Mouse (Mus musculus): ENCODE data around the gene Zdhhc5.

Zdhhc5 gene

DNA sequence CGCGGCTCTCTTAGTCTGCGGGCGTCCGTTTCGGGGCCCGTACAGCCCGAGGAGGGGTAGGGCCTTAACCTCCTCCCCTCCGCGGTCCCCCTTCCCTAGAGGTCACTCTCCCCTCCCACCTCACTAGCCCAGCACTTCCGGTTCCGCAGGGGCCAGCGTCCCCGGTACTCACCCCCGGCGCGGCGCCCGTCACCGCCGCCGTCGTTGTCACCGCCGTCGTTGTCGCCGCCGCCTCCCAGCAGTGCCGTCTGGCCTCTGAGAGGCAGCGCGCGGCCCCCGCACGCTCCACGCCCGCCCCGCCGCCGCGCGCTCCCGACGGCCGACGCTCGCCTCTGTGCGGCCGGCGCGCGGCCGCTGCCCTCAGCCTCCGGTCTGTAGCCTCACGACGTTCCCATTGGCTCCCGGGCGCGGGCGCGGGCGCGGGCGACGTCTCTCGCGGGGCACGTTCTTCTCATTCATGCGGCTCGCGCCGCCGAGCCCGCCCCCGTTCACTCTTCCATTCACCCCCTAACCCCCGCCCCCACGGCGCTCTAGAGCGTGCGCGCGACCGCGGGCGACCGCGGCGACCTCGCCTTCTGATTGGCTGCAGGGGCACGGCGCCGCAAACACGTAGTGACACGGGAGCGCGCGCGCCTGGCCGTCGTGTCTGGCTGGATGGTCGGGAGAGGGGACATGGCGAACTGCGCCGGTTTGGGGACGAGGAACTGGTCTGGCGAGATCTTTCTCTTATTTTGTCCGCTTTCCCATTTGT, at the start of gene Zdhhc5:
Gene Zdhhc5, minus strand, starts transcription at position 370 of the 751 bp plus-strand sequence.
- DNase-seq (ENCODE audit: low spot score), result peak; percentile 99

DNA sequence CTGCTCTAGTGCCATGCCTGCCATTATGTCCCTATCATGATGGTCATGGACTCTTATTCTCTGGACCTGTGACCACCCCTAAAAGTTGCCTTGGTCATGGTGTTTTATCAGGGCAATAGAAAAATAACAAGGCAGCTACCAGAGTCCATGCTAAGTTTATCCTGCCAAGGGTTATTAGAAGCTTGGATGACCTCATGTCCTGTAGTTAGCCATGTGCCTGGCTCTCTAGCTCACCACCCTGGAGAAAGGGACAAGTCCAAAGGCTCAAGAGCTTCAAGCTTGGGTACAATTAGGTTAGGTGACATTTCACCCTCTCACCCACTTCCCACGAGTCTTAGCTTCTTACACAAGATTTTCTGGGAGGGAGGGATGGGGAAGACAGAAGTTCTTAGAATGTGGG, 47.8 kb upstream of the Zdhhc5 start:
- no peak for DNase-seq (ENCODE audit: low spot score)

DNA sequence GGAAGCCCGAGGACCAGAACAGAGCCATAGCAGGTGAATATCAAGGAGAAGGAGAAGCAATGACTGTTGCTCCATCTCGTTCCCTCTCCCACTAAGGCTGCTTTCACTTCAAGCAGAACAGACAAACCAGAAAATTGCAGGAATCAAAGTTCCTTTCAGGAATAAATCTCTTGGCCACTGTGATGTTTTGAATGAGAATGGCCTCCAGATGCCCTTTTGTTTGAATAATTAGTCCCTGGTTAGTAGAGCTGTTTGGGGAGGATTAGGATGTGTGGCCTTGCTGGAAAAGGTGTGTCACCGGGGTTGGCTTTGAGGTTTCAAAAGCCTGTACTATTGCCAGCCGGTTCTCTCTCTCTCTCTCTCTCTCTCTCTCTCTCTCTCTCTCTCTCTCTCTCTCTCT, 47.3 kb upstream of the Zdhhc5 start:
- no peak for DNase-seq (ENCODE audit: low spot score)

DNA sequence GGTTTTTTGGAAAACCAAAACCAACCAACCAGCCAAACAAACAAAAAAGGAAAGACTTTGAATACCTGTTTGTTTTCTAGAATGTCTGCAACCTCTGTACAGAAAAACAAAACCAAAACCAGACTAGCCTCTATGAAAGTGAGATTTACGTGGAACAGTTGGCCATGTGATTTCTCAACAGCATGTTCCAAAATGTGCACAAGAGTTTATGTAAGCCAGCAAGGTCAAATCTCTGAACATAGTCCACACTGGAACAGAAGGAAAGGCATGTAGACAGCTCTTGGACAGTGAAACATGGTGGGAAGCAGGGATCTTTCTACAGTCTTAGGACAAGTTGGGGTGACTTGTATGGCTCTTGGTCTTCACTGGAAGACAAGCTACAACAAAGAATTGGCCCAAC, 46.9 kb upstream of the Zdhhc5 start:
- DNase-seq (ENCODE audit: low spot score), result no peak

DNA sequence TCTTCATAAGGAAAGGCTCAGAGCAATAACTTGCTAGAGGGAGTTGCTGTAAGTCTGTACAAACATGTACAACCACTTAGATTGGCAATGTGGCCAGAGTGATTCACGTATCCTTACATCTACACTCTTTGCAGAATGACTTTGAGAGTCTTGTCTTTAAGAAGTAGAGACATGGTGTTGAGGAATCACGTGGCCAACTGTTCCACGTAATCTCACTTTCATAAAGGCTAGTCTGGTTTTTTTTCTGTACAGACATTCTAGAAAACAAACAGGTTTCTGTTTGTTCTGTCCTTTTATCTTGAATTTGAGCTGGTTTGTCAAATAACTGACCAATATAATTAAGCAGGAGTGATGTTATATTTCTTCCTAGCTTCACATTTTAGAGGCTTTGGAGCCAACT, 46.3 kb upstream of the Zdhhc5 start:
- no peak for DNase-seq (ENCODE audit: low spot score)

DNA sequence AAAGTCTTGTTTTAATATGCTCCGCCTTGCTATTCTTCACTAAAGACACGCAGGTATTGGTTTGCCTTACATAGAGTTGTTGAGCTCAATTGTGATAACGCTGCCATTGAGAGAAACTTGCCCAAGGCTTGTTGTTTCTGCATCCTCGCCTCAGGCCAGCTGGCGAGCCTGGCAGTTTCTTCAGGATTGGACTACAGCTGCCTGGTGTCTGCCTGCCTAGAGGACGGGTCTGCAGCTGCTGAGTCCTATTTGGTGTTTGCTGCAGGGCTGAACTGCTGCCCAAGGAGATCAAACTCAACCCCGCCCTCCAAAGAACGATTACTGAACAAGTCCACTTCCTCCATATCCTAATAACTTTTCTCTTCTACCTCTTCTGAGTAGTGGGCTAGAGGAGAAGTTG, 45.8 kb upstream of the Zdhhc5 start:
- DNase-seq (ENCODE audit: low spot score), result no peak

DNA sequence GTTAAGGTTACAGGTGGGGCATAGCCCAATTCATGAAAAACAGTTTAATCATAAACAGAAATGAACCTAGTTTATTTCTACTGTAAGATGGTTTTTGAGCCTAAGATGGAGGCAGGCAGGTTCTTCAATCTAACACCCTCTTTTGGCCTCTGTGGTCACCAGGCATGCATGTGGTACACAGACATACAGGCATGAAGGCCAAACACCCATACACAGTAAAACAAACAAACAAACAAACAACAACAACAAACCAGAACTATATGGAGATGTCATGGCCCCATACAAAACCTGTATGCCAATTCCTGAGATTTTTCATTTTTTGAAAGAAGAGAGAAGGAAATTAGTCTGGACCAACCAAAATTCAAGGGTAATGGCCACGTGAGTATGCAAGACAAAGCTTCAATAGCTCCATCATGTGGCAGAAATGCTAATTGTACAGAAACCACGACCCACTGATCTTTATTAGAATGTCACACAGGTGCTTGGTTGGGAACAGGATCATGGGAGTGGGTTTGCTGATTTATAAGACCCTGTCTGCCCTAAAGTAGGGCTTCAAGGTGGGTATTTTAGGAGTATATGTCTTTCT, 43.7 kb upstream of the Zdhhc5 start:
- DNase-seq (ENCODE audit: low spot score), result no peak

DNA sequence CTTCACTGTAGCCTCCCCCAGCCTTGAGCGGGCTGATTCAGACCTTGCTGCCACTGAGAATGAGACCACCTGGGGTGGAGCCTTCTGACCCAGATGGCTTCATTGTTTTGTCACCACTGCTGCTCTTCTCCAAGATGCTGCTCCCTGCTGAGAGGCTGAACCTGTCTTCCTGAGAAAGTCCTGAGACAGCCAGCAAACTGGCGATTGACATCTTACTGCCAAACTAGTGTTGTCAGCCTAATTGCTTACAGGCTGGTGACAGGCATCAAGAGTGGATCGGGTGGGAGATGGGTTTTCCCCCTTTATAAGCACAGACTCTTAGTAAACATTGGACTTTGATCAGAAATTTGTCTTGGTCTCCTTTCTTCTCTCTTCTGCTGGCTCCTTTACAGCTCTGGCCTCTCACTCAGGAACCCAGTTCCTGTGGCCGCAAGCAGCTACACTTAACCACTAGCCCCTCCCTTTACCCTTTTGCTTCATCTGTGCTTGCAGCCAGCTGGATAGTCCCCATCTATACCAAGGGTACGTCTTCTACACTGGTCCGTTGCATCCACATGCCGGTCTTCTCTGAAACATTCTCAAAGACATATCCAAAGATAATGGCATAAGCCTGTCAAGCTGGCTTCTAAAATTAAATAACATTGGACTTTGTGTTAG, 42.2 kb upstream of the Zdhhc5 start:
- no peak for DNase-seq (ENCODE audit: low spot score)

DNA sequence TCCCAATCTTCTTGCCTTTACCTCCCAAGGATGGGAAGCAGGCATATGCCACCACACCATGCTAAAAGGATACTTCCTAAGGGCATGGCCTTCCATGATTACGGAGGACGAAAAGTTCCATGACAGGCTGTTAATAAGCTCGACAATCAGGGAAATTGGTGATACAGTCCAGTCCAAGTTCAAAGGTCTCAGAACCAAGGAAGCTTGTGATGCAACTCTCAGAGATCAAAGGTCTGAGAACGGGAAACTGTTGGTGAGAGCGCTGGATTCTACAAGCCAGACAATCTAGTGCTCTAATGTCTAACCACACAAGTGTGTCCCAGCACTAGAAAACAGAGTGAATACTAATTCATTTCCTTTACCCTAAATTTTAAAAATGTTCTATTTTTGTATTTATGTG, 41.3 kb upstream of the Zdhhc5 start:
- DNase-seq (ENCODE audit: low spot score), result no peak

DNA sequence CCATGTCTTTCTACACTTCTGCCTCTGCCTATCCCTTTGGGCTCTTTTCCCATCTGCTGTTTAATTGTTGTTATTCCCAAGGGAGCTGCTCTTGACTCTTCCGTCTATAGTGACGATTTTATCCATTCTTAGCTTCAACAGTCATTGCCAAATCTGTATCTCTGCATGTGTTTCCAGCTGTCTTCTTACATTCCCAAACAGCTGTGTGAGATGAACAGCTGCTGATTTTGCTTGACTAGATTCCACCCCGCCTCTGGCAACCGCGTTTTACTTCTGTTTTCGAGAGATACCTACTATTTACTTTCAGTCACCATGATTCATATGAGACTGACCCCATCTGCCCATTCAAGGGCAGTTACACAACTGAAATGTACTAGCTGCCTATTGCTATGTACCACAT, 35.1 kb upstream of the Zdhhc5 start:
- DNase-seq (ENCODE audit: low spot score), result no peak

DNA sequence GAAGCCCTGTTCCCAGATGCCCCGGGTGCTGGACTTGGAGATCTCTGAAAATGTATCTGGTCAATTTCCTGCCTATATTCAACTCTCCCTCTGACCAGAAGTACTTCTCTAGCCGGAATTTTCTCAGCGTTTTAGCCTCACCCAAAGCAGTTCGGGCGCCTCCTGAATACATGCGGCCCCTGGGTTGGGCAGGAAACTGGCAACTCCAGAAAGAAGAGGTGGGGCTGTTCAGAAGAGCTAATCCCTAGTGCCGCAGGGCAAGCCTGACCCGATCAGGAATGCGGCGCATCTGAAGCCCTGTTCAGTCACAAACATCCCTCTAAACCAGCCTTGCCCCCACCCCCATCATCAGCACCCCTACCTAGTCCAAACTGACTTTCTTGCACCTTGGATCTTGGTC, 29.1 kb upstream of the Zdhhc5 start:
- DNase-seq (ENCODE audit: low spot score), result no peak

DNA sequence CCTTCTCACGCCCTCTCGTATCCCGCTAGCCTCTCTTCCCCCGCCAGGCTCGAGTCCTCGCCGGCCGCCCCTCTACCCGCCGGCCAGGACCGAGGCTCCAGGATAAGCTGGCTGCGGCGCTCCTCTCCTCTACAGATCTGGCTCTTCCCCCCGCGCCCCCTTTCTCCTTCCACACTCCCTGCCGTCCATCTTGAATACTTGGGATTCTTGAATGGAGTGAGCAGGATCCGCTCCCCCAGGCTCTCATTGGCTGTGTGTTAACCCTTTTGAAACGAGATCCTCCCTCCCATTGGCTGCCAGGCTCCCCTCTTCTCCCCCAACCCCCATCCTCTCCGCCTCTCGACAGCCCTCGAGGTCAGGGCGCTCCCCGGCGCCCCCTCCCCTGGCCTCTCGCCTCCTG, 28.6 kb upstream of the Zdhhc5 start, which contains the start of gene Gm19426:
Gene Gm19426, minus strand, starts transcription at position 95 of the 400 bp plus-strand sequence.
- DNase-seq (ENCODE audit: low spot score), result no peak

DNA sequence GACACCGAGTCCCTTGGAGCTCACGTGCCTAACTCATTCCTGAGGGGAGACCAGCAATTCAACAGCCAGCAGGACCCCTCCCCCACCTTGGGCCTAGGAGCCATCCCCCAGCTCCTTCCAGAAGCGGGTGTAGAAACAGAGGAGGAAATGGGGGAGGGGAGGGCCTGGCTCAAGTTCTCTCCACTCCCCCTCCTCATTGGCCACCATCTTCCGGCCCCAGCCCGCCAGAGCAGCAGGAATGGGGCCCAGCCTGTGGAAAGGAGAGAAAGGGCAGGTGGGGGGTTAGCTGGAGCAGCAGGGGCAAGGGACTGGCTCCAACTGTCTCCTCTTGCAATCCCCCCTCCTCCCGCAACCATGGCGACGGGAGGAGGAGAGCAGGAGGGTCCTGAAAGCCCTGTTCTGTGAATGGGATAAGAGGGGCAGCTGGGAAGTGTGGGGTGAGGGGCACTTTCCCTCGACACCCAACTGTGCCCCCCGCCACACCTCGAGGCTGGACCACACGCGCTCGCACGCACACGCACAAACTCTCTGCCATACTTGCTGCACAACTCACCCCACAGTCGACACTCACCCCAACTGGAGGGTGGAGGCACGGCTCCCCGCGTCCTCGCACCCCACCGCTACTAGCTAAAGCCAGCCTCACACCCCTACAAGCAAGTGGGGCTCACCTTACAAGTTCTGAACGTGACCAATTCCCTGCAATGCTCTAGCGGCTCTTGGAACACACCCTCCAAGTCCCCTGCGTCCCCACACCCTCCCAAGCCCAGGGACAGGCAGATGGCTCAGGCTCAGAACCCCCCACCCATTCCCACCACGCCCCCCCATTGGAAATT, 27.7 kb upstream of the Zdhhc5 start:
- no peak for DNase-seq (ENCODE audit: low spot score)

DNA sequence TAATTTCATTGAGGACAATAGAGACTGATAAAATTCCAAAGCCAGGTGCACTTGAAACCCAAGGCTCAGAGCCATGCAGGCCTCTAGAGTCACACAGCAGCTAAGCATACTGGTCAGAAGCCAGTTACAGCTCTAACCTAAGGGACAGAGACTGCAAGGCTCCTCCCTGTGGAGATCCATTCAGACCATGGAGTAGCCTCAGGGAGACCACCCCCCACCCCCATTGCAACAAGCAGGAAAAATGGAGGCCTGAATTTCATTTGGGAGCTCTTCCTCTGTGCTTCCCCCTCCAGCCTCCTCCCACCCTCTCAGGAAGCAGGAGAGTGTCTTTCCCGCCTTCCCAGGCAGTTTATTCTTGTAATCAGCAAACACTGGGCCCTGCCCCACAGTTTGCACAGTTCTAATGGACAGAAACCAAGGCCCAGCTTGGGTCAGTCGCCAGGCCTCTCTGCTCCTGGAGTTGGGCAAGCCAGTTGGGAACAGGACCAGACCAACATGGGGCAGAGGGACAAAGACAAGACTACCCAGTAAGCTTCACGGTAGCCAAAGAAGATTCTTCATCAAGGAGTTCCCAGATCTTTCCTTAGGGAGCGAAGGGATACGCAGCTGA, 27.0 kb upstream of the Zdhhc5 start:
- DNase-seq (ENCODE audit: low spot score), result no peak

DNA sequence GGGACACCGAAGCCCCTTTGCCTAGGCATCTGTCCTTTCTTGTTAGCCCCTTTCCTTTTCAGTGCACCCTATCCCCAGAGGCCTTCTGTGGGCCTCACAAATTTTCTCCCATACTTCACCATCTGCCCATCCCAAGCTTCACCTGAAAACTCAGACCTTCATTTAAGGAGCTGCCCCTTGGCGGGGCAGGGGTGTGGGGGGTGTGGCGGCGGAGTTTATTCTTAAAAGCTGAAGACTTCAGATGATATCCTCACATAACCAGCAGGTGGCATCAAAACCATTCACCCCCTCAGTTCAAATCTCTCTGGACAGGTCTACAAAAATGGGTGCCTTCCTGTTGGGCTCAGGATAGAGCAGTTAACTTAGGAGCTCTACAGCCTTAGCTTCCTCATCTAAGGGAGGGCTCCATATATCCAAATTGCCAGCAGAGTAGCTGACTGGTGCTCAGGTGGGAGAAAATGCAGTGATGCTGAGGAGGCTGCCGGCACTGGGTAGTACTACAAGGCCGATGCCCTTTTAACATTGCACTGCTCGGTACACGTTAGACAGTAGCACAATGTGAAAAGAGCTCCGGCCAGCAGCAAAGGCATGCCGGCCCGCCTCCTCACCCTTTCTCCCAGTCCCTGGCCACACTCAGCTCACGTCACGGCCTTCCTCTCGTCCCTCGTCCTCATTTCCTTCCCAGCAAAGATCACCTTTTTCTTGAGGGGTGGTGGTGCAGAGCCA, 25.8 kb upstream of the Zdhhc5 start:
- DNase-seq (ENCODE audit: low spot score), result no peak

DNA sequence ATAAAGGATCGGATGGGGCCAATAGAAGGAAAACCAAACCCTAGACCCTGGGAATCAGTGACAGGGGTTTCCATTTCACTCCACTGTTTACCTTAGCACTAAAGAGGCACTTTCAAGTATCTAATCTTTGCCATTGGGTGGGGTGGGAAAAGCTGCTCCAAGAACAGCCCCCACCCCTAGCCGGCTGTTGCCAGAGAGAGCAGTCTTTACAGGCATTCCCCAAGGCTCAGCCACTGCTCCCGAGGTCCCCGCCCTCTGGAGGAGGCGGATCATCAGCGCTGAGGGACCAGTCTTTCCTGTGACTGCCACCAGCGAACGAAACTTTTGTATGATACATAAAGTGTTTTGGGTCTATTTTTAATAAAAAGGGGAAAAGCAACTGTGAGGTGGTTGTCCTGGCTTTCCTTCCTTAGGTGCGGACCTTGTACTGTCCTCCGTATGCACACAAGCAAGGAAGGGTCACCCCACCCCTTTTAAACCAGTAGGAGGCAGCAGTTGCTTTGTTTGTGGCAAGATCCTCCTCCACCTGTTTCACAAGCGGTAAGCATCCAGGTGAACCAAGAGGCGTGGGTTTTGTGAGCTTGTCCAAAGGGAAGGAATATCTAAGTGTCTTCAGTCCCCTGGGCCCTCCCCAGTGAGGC, 23.4 kb upstream of the Zdhhc5 start:
- no peak for DNase-seq (ENCODE audit: low spot score)

DNA sequence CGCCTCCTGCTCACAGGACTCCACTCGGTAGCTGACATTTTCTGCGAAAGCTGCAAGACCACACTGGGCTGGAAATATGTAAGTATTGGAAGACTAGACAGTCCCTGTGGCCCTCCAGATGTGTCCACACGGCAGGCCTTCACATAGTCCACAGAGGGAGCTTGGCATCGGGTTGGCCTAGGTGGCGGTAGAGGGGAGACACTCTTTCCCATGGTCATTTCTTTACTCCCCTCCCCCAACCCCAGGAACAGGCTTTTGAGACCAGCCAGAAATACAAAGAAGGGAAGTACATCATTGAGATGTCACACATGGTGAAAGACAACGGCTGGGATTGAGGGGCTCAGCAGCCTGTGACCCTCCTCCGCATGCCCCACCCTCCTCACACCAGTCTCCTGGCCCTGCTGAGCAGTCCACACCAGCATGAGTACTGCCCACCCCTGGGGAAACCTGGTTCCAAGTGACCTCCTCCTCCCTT, 22.5 kb upstream of the Zdhhc5 start:
- DNase-seq (ENCODE audit: low spot score), result no peak

DNA sequence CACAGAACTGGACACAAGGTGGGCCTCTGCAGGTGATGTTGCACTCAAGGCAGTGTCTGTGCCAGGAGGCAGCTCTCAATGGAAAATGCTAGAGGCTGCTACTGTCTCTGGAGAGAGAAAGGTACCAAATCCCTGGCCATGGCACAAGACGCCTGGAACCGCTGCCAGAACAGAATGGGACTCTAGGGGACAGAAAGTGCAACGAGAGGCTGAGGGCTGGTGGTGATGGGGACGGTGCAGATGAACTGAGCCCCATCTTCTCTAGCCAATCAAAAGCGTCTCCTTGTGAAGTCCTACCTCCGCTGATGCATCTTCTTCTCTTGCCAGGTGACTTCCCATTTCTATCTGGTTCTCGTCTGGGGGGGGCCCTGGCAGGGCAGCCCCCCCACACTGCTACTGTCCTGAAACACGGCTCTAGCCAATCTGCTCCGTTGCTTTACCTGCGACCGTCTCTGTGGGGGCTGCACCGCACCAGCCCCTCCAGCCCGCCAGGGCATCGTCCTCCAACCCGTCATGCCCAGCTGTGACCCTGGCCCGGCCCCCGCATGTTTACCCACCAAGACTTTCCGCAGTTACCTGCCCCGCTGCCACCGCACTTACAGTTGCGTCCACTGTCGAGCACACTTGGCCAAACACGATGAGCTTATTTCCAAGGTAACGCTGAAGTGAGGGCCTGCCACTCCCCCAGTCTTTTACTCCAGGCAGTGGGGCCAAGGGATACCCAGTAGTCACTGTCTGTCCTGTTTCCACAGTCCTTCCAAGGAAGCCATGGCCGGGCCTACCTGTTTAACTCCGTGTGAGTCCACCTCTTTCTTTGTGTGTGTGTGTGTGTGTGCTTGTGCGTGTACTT, 21.6 kb upstream of the Zdhhc5 start:
- DNase-seq (ENCODE audit: low spot score), result no peak

DNA sequence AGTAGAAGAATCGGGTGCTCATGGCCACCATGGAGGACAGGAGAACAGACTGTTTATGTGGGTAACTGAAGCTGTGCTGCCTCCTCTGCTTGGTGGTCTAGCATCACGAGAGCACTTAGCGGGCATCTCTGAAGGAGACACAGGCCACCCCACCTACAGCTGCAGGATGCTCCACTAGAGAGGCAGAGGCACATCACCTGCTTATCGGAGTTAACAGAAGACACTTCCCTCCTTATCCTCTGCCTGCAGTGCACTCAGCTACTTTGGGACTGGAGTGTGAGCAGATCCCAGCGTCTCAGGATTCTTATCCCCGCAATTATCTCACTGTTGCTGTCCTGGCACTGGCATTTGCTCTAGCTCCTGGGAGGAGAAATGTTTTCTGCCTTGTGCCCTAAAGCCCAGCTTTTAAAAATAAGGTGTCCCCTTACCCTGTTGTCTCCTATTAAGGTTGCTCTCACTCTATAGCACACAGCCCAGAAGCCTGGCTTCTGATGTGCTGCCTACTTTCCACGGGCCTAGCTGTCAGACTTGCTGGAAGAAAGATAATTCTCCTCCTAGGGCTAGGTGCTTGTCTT, 20.5 kb upstream of the Zdhhc5 start:
- DNase-seq (ENCODE audit: low spot score), result peak; percentile 69

Measured in spleen, adult 12 weeks (tissue).